Mouse (Mus musculus) neutrophil, adult 83 days (primary cell): ENCODE measurements around the gene Gm30191. TPM values are rescaled to one million over a fixed set of nuclear protein-coding genes. Genes with fewer than 3 reads are reported as not detected.

Experiments used
- total RNA-seq, 2 experiments: library from RNA; stranded (reverse); gene quantifications; one replicate each; pipeline ENCODE4 v1.2.4; 2023

Gm30191 gene
- not detected for total RNA-seq

GRCm38 (mm10) chr4:134246719-134247258 lies at the start of gene Gm30191:
TSS of gene Gm30191 (plus strand) at chr4:134246935.

GRCm38 (mm10) chr4:134202904-134203303 lies 43.8 kb upstream of the Gm30191 start, which contains the start of gene Gm7534:
TSS of gene Gm7534 (minus strand) at chr4:134203004.

DNA sequence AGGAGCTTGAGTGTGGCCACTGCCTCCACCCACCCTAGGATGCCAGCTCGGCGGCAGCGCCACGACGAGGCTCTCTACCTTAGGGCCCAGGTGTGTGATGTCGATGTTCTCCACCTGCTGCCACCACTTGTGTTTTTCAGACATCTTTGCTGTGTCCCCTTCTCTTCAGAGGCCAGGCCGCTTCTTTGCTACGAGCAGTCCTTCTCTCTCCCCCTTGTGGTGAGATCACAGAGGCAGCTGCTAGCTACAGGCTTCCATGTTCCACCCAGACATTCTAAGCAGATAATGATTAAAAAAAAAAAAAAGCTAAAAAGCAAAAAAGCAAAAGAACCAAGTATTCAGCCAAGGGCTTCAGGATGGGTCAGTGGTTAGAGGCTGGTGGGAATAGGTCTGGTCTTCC lies 19.5 kb upstream of the Gm30191 start, which contains the start of gene Catsper4:
Gene Catsper4, minus strand, starts transcription at position 190 of the 400 bp plus-strand sequence.

GRCm38 (mm10) chr4:134238279-134238651 lies 8.5 kb upstream of the Gm30191 start, which contains the start of gene Cnksr1:
TSS of gene Cnksr1 (minus strand) at chr4:134238399.

DNA sequence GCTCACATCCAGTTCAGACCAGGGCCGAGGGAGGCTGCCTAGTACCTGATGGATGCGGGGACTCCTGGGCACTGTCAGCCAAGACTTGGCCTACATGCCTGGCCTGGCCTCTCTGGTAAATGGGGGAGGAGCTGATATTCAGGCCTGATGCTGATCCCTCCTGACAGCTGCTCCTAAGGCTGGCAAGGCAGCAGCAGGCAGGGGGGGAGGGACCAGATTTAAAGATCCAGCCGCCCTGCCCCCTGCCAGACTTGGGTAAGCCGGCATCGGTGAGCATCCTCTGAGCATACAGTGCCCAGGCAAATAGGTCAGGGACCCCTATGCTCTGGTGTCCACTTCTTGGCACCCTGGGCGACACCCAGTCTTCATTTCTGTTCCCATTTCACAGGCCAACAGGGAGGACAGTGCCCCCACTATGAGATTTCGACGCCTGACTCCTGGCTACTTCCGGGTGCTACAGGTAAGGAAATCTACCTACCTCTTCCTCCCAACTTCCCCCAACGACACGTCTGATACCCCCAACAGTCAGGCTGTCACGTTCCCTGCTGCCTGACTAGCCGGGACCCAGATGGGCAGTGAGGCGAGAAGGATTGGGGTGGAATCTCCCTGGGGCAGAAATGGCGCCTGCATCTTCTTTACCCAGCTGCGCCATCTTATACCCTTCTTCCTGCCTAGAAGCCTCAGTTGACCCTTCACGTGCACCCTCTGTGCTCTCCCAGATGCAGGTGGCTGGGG lies 3.1 kb upstream of the Gm30191 start, which contains the start of gene E130218I03Rik:
Gene E130218I03Rik, plus strand, starts transcription at position 147 of the 735 bp plus-strand sequence.

DNA sequence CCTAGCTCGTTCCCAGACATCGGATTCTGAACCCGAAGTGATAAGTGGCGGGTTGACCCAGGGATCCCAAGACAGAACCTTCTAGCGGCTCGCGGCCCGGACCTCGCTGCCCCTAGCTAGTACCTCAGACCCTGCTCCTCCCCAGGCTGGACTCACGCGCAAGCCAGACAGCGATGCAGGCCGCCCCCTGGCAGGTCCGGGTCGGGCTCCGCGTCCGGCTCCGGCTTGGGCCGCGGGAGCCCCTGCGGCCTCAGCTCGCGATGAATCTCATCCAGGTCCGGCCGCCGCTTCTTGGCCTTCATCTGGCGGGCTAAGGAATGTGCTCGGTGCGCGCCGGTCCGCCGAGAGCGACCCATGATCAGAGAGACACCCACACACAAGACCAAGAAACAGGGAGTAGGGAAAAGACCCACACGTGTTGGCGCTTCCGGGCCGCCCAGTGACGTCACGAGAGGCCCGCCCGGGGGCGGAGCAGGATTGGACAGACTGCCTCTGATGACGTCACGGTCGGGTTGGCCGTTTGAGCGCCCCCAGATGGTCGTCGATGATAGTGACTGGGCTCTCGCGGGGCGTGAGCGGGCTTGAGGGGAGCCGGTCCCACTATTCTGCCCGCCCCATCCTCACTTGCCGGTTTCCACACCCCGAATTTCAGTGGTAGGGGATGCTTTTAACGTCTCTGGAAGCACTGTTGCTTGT lies 1.4 kb upstream of the Gm30191 start, which contains the start of gene Zfp593:
Gene Zfp593, minus strand, starts transcription at position 445 of the 696 bp plus-strand sequence.

GRCm38 (mm10) chr4:134253722-134254324 lies 7.1 kb downstream of the Gm30191 start, which contains the start of gene Grrp1:
TSS of gene Grrp1 (minus strand) at chr4:134254106.

DNA sequence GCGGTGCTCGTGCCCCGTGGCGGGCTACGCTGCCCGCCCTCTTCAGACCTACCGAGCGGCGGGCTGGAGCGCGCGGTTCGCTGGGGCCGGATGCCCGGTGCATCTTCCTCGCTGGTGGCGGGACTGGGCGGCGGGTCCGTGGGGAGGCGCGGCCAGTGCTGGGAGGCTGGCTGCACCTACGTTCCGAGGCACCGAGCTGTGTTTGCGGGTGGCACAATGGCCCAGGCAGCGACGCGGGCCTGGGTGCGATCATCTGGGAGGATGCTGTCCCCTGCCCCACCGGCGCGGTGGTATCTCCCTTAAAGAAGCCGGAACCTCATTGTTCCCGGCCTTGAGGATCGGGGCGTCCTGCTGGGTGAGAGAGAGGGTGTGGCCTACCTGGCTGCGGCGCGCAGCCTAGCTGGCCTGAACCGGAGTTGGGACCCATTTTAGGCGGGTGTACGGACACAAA lies 40.9 kb downstream of the Gm30191 start, which contains the start of gene Pdik1l:
Gene Pdik1l, minus strand, starts transcription at position 321 of the 451 bp plus-strand sequence.

Other genes with a start within 250 kb of the Gm30191 start
- gene Dhdds, start 246.0 kb upstream of the Gm30191 start, total RNA-seq, result 10 to 100 TPM; 65.1 to 68.3 TPM
- gene Lin28a, start 228.1 kb upstream of the Gm30191 start, total RNA-seq, result 10 to 100 TPM; 48.0 to 51.8 TPM
- gene Zfp683, start 193.1 kb upstream of the Gm30191 start, total RNA-seq, result not detected
- under 1 TPM in 1 of 2 experiments, not detected in 1; 0.59 TPM for gene Crybg2, start 186.1 kb upstream of the Gm30191 start, total RNA-seq
- gene Cd52, start 151.9 kb upstream of the Gm30191 start, total RNA-seq, result 1,000 to 10,000 TPM; 1,531 to 1,665 TPM
- 1 to 10 TPM; 5.0 to 8.1 TPM for gene Ubxn11, start 144.4 kb upstream of the Gm30191 start, total RNA-seq
- gene Sh3bgrl3, start 118.1 kb upstream of the Gm30191 start, total RNA-seq, result 100 to 1,000 TPM; 911 to 950 TPM
- 10 to 100 TPM; 17.4 to 17.6 TPM for gene Cep85, start 59.8 kb upstream of the Gm30191 start, total RNA-seq
- gene Gm7534, start 43.9 kb upstream of the Gm30191 start, total RNA-seq, result not detected
- not detected for gene Catsper4, start 19.6 kb upstream of the Gm30191 start, total RNA-seq
- not detected for gene Cnksr1, start 8.5 kb upstream of the Gm30191 start, total RNA-seq
- not detected for gene E130218I03Rik, start 3.3 kb upstream of the Gm30191 start, total RNA-seq
- 1 to 10 TPM; 5.9 to 6.1 TPM for gene Zfp593, start 1.3 kb upstream of the Gm30191 start, total RNA-seq
- gene Grrp1, start 7.2 kb downstream of the Gm30191 start, total RNA-seq, result 1 to 10 TPM in 1 of 2 experiments, not detected in 1; 1.5 TPM
- 10 to 100 TPM; 15.1 to 17.7 TPM for gene Pdik1l, start 41.0 kb downstream of the Gm30191 start, total RNA-seq
- gene Trim63, start 68.2 kb downstream of the Gm30191 start, total RNA-seq, result not detected
- under 1 TPM; 0.20 to 0.22 TPM for gene Slc30a2, start 96.2 kb downstream of the Gm30191 start, total RNA-seq
- not detected for gene Extl1, start 136.9 kb downstream of the Gm30191 start, total RNA-seq
- 10 to 100 TPM; 16.8 to 18.2 TPM for gene Pafah2, start 149.4 kb downstream of the Gm30191 start, total RNA-seq
- 100 to 1,000 TPM; 235 to 236 TPM for gene Stmn1, start 221.4 kb downstream of the Gm30191 start, total RNA-seq
- gene Paqr7, start 249.8 kb downstream of the Gm30191 start, total RNA-seq, result 10 to 100 TPM; 28.2 to 30.5 TPM